17 mouse cellular contexts compared by ENCODE assay signal in the genomic region with DNA sequence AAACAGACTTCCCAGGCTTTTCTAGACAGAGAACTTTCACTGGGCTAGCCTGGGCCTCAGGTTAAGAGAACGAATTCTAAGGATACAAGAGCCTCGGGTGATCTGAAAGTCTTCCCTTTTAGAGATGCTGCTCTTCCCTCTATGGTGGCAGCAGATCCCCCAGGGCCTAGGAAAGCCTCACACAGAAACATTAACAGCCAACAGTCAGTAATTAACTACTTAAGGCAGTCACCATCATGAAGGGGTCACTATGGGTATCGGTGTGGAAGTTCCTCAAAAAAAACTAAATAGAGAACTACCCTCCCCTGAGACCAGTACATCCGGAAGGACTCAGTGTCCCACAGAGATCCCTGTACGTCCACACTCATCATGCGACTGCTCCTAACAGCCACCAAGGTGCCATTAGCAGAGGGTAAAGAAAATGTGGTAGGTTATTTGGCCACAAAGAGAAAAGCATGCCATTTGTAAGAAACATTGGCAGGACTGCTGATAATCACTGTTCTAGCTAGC. TPM values are rescaled to one million over a fixed set of nuclear protein-coding genes. Genes with fewer than 3 reads are reported as not detected.
DNase-seq lines count a peak whose midpoint lies in the region; ATAC-seq and TF ChIP-seq lines count a peak whose summit lies in the region.
"Had no signal": no experiment of that assay in that cellular context is flagged by ENCODE, and none has a peak within 500 bp of the region (broad histone marks: within the 10 kb centered on the region; RNA-seq: fewer than 3 reads in every experiment).

No protein-coding gene starts in this region.

- peak overlapping the region; percentile 10; the same call in 1 of the 2 replicates for H3K27ac ChIP-seq in heart, embryonic 15.5 days
- peak overlapping the region; percentile 18; the same call in 1 of the 2 replicates for H3K27ac ChIP-seq in liver, embryonic 12.5 days
- H3K27ac ChIP-seq in liver, embryonic 11.5 days (ENCODE audit: low read depth, low read length), result no peak overlapping the region
- H3K27ac ChIP-seq in stomach, postnatal 0 days (replicated peaks), result peak overlapping the region; percentile 35; the same call in 1 of the 2 replicates
- H3K27ac ChIP-seq: embryonic facial prominence, embryonic 13.5 days; forebrain, embryonic 15.5 days; hindbrain, embryonic 13.5 days; limb, embryonic 12.5 days; midbrain, embryonic 12.5 days; neural tube, embryonic 13.5 days had no signal

- no peak overlapping the region for H3K4me2 ChIP-seq in heart, embryonic 15.5 days
- no peak overlapping the region for H3K4me2 ChIP-seq in liver, embryonic 12.5 days
- H3K4me2 ChIP-seq in liver, embryonic 11.5 days, result no peak overlapping the region
- H3K4me2 ChIP-seq in stomach, postnatal 0 days (replicated peaks; ENCODE audit: low read depth), result no peak overlapping the region
- H3K4me2 ChIP-seq: embryonic facial prominence, embryonic 13.5 days; forebrain, embryonic 15.5 days; hindbrain, embryonic 13.5 days; limb, embryonic 12.5 days; midbrain, embryonic 12.5 days; neural tube, embryonic 13.5 days had no signal

- no peak for TF ChIP-seq CTCF in stomach, postnatal 0 days (IDR thresholded peaks at IDR 0.05; ENCODE audit: low read depth)

- no peak for ATAC-seq in heart, embryonic 15.5 days (replicated peaks; ENCODE audit: insufficient number of reproducible peaks, insufficient read depth, low FRiP score, low read depth)
- no peak for ATAC-seq in liver, embryonic 12.5 days
- no peak for ATAC-seq in liver, embryonic 11.5 days (replicated peaks; ENCODE audit: low FRiP score)
- ATAC-seq in granulocyte monocyte progenitor cell, adult 5-6 weeks (replicated peaks; ENCODE audit: poor library complexity, severe bottlenecking), result peak; percentile 65
- no peak for ATAC-seq in stomach, postnatal 0 days (ENCODE audit: low FRiP score, low TSS enrichment)
- no peak for ATAC-seq in erythroid progenitor cell, adult 5-6 weeks (replicated peaks; ENCODE audit: low FRiP score, poor library complexity, severe bottlenecking)
- ATAC-seq: forebrain, embryonic 15.5 days; intestine, postnatal 0 days; Patski had no signal

- H3K4me3 ChIP-seq in heart, embryonic 15.5 days, result no peak overlapping the region
- no peak overlapping the region for H3K4me3 ChIP-seq in liver, embryonic 12.5 days
- H3K4me3 ChIP-seq in liver, embryonic 11.5 days (ENCODE audit: low read depth, low read length), result no peak overlapping the region
- H3K4me3 ChIP-seq in stomach, postnatal 0 days (ENCODE audit: low read depth, low read length), result no peak overlapping the region
- H3K4me3 ChIP-seq: embryonic facial prominence, embryonic 13.5 days; forebrain, embryonic 15.5 days; hindbrain, embryonic 13.5 days; limb, embryonic 12.5 days; midbrain, embryonic 12.5 days; neural tube, embryonic 13.5 days had no signal

- H3K36me3 ChIP-seq in heart, embryonic 15.5 days, result no peaks in the 10 kb centered on the region
- H3K36me3 ChIP-seq in liver, embryonic 12.5 days, result no peaks in the 10 kb centered on the region
- no peaks in the 10 kb centered on the region; the same call in 1 of the 2 replicates for H3K36me3 ChIP-seq in liver, embryonic 11.5 days (ENCODE audit: control insufficient read depth, insufficient read depth, low read length)
- H3K36me3 ChIP-seq in stomach, postnatal 0 days (ENCODE audit: control insufficient read depth, insufficient read depth, low read length), result no peaks in the 10 kb centered on the region
- H3K36me3 ChIP-seq: midbrain, embryonic 12.5 days had no signal

- no peak for DNase-seq in heart, adult 18-20 months
- DNase-seq in liver, embryonic 11.5 days (ENCODE audit: low spot score), result no peak
- no peak for DNase-seq in stomach, postnatal 0 days (ENCODE audit: low spot score)
- DNase-seq: gastrocnemius, postnatal 25 days; lung, postnatal 14 days had no signal

- TF ChIP-seq EP300 in stomach, postnatal 0 days (optimal IDR thresholded peaks at IDR 0.05), result no peak

- H3K9me3 ChIP-seq in heart, embryonic 15.5 days (replicated peaks), result no peaks in the 10 kb centered on the region
- no peaks in the 10 kb centered on the region for H3K9me3 ChIP-seq in liver, embryonic 12.5 days (replicated peaks)
- H3K9me3 ChIP-seq in liver, embryonic 11.5 days (ENCODE audit: control insufficient read depth, low read length), result no peaks in the 10 kb centered on the region
- no peaks in the 10 kb centered on the region for H3K9me3 ChIP-seq in stomach, postnatal 0 days (ENCODE audit: control insufficient read depth, low read length)
- H3K9me3 ChIP-seq: embryonic facial prominence, embryonic 13.5 days; forebrain, embryonic 15.5 days; hindbrain, embryonic 13.5 days; limb, embryonic 12.5 days; midbrain, embryonic 12.5 days; neural tube, embryonic 13.5 days had no signal

- peaks cover 79% of the 10 kb centered on the region for H3K4me1 ChIP-seq in heart, embryonic 15.5 days (replicated peaks)
- peaks cover 65% of the 10 kb centered on the region for H3K4me1 ChIP-seq in liver, embryonic 12.5 days
- peaks cover 42% of the 10 kb centered on the region for H3K4me1 ChIP-seq in liver, embryonic 11.5 days (replicated peaks; ENCODE audit: control insufficient read depth, insufficient read depth, low read length)
- H3K4me1 ChIP-seq in stomach, postnatal 0 days (replicated peaks; ENCODE audit: control insufficient read depth, insufficient read depth), result no peaks in the 10 kb centered on the region
- H3K4me1 ChIP-seq: forebrain, embryonic 15.5 days; midbrain, embryonic 12.5 days had no signal

- H3K27me3 ChIP-seq in heart, embryonic 15.5 days, result no peaks in the 10 kb centered on the region
- no peaks in the 10 kb centered on the region for H3K27me3 ChIP-seq in liver, embryonic 12.5 days (replicated peaks)
- no peaks in the 10 kb centered on the region for H3K27me3 ChIP-seq in liver, embryonic 11.5 days (replicated peaks; ENCODE audit: control insufficient read depth, insufficient read depth, low read length)
- H3K27me3 ChIP-seq in stomach, postnatal 0 days (ENCODE audit: control insufficient read depth, insufficient read depth, low read length), result no peaks in the 10 kb centered on the region
- H3K27me3 ChIP-seq: embryonic facial prominence, embryonic 13.5 days; forebrain, embryonic 15.5 days; hindbrain, embryonic 13.5 days; limb, embryonic 12.5 days; midbrain, embryonic 12.5 days; neural tube, embryonic 13.5 days; Patski had no signal

- H3K9ac ChIP-seq in heart, embryonic 15.5 days, result no peak overlapping the region
- H3K9ac ChIP-seq in liver, embryonic 12.5 days, result no peak overlapping the region
- H3K9ac ChIP-seq in liver, embryonic 11.5 days (ENCODE audit: low read depth, low read length), result no peak overlapping the region
- no peak overlapping the region for H3K9ac ChIP-seq in stomach, postnatal 0 days (ENCODE audit: low read length)
- H3K9ac ChIP-seq: embryonic facial prominence, embryonic 13.5 days; forebrain, embryonic 15.5 days; hindbrain, embryonic 13.5 days; limb, embryonic 12.5 days; midbrain, embryonic 12.5 days; neural tube, embryonic 13.5 days had no signal

- 78% methylated on average over 6 of the region's 6 CpGs for WGBS in heart, embryonic 15.5 days
- WGBS in liver, embryonic 12.5 days (ENCODE audit: insufficient replicate concordance), result 49% methylated on average over 6 of the region's 6 CpGs
- 63% methylated on average over 6 of the region's 6 CpGs for WGBS in liver, embryonic 11.5 days
- 83% methylated on average over 6 of the region's 6 CpGs for WGBS in stomach, postnatal 0 days

RNA-seq across cellular contexts. Expression of a gene that starts 33.9 kb away (rescaled TPM):
- 21.4 and 28.4 TPM in 2 replicates for polyA plus RNA-seq in heart, embryonic 15.5 days (2015; fragmentation: Nextera tagmentation; extraction: Ambion mirVana)
- total RNA-seq in heart, adult 18-20 months (2021), result 10 to 100 TPM; 60.0 to 60.9 TPM
- polyA plus RNA-seq in liver, embryonic 12.5 days (2016; fragmentation: Nextera tagmentation; extraction: Ambion mirVana), result 13.8 and 15.1 TPM in 2 replicates
- polyA plus RNA-seq in liver, embryonic 11.5 days (2014; fragmentation: Nextera tagmentation; extraction: Ambion mirVana), result 15.0 and 17.3 TPM in 2 replicates
- total RNA-seq in granulocyte monocyte progenitor cell, adult 5-6 weeks (2014; fragmentation: Nextera tagmentation), result 5.0 and 6.3 TPM in 2 replicates
- 2.7 and 2.8 TPM in 2 replicates for total RNA-seq in granulocyte monocyte progenitor cell, adult 5-6 weeks (2017)
- 9.9 and 10.9 TPM in 2 replicates for polyA plus RNA-seq in stomach, postnatal 0 days (2015; fragmentation: Nextera tagmentation; extraction: Ambion mirVana)
- total RNA-seq in erythroid progenitor cell, adult 5-6 weeks (2015; ENCODE audit: low replicate concordance), result 6.8 and 9.6 TPM in 2 replicates
- 3.9 and 6.7 TPM in 2 replicates for total RNA-seq in erythroid progenitor cell, adult 5-6 weeks (2017; ENCODE audit: low replicate concordance)
